In the genomic region with DNA sequence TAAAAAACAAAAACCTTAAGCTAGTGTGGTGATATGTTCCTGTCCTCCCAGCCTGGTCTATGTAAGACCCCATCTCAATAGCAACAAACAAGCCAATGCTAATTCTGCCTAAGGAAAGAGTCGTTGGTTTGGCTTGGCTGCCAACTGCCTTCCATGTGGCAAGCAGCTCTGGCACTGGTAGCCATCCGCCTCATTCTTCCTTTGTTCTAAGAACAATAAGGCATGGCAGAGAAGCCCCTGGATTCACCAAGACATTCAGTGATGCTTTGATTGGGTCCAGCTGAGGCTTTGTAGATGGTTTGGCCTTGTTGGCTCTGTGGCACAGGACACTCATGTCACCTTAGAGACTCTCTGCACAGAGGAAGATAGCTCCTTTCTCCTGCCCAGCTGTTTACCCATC, we compare ENCODE assay signal across 25 mouse cellular contexts.
"Had no signal": no experiment of that assay in that cellular context is flagged by ENCODE, and none has a peak within 500 bp of the region (broad histone marks: within the 10 kb centered on the region; RNA-seq: fewer than 3 reads in every experiment).

No protein-coding gene starts in this region.

- H3K27me3 ChIP-seq: hindbrain, embryonic 12.5 days; liver, embryonic 13.5 days had no signal

- DNase-seq: gastrocnemius, postnatal 14 days; gastrocnemius, postnatal 36 days; heart, adult 11 months; heart, adult 2 months; heart, postnatal 14 days; heart, postnatal 36 days; kidney, adult 11 months; kidney, adult 2 months; kidney, adult 9 months; kidney, postnatal 14 days; kidney, postnatal 36 days; layer of hippocampus, adult 9-11 months; layer of hippocampus, postnatal 36 days; liver, embryonic 13.5 days had no signal

- H3K4me3 ChIP-seq: heart, adult 2 months; heart, embryonic 13.5 days; heart, embryonic 15.5 days; hindbrain, embryonic 12.5 days; kidney, embryonic 15.5 days; limb, embryonic 13.5 days; limb, embryonic 15.5 days; liver, embryonic 13.5 days had no signal

- H3K9ac ChIP-seq: heart, embryonic 13.5 days; heart, embryonic 15.5 days; hindbrain, embryonic 12.5 days; hindbrain, embryonic 14.5 days; kidney, embryonic 15.5 days; limb, embryonic 13.5 days; limb, embryonic 15.5 days; liver, embryonic 13.5 days had no signal

- H3K4me1 ChIP-seq: heart, embryonic 13.5 days; heart, embryonic 15.5 days; hindbrain, embryonic 12.5 days; kidney, embryonic 15.5 days; liver, embryonic 13.5 days had no signal

- H3K36me3 ChIP-seq: heart, embryonic 13.5 days; heart, embryonic 15.5 days; hindbrain, embryonic 12.5 days; kidney, embryonic 15.5 days; limb, embryonic 13.5 days; limb, embryonic 15.5 days; liver, embryonic 13.5 days had no signal

- H3K9me3 ChIP-seq: heart, embryonic 13.5 days; heart, embryonic 15.5 days; hindbrain, embryonic 12.5 days; kidney, embryonic 15.5 days; limb, embryonic 13.5 days; limb, embryonic 15.5 days; liver, embryonic 13.5 days had no signal

- ATAC-seq: hindbrain, embryonic 16.5 days; intestine, embryonic 16.5 days had no signal

- H3K4me2 ChIP-seq: heart, embryonic 11.5 days; heart, embryonic 13.5 days; heart, embryonic 15.5 days; hindbrain, embryonic 12.5 days; hindbrain, embryonic 14.5 days; kidney, embryonic 15.5 days; limb, embryonic 13.5 days; limb, embryonic 15.5 days; liver, embryonic 13.5 days had no signal

- H3K27ac ChIP-seq: heart, adult 2 months; heart, embryonic 13.5 days; heart, embryonic 15.5 days; hindbrain, embryonic 12.5 days; hindbrain, embryonic 14.5 days; kidney, embryonic 15.5 days; kidney, postnatal 0 days; limb, embryonic 13.5 days; limb, embryonic 15.5 days; liver, embryonic 13.5 days had no signal
